Mouse (Mus musculus) heart, adult 2 months (tissue): ENCODE results near the gene U2af1.

Source experiments
- CTCF ChIP-seq: fragments of 200-600 bp; IDR thresholded peaks from 2 replicates; pipeline ENCODE4 v1.8.1; 2022; ENCODE audit warnings: antibody characterized with exemption, mild to moderate bottlenecking, moderate library complexity
- POLR2A ChIP-seq: fragments of 200-500 bp; IDR thresholded peaks from 2 replicates; pipeline ENCODE4 v1.6.1; 2011; ENCODE audit warnings: mild to moderate bottlenecking, low read depth, low read length, control low read depth; ENCODE audit not compliant: insufficient read depth

DNA sequence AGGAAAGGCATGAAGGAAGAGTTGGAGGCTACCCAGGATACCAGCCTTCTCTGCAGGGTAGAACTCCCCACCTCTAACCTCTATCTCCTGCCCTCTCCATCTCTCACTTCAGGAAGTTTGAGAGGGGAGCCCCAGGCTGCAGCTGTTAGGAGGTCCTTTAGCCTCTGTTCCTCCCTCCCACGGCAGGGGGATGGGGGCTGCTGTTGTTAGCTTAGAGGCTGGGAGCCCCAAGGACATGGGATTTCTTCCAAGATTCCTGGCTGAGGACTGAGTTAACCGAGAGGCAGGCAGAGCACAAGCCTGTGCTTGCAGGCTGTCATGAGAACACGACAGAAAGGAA lies 27.5 kb upstream of the U2af1 start:
- no peak for TF ChIP-seq CTCF
- no peak for TF ChIP-seq POLR2A
